Mouse (Mus musculus) left cerebral cortex, adult 2 months (tissue): Measurements from ENCODE around the gene Osbpl2. TPM values are rescaled to one million over a fixed set of nuclear protein-coding genes. Genes with fewer than 3 reads are reported as not detected.
A peak's percentile ranks its signal among the peaks of the same experiment; 100 is the strongest.
"Not testable (repeated sequence)": the region's sequence is repeated elsewhere in the genome, so short reads cannot be mapped to it uniquely, and the experiment has no call there.

Source experiments
- DNase-seq, 2 experiments: peaks; one replicate each; pipeline ENCODE4 v3.0.0; 2021 to 2022; ENCODE audit warnings: low spot score in 2 of 2, mixed read lengths in 1 of 2; ENCODE audit errors: extremely low spot score in 1 of 2
- H3K27ac ChIP-seq: fragments of 200-600 bp; 2 replicates; pipeline ENCODE4 v1.8.1; 2022
- H3K4me3 ChIP-seq: fragments of 200-600 bp; 2 replicates; pipeline ENCODE4 v1.8.1; 2022
- CTCF ChIP-seq: fragments of 200-600 bp; IDR thresholded peaks from 2 replicates; pipeline ENCODE4 v1.8.1; 2022; ENCODE audit warnings: antibody characterized with exemption, mild to moderate bottlenecking, moderate library complexity
- intact Hi-C: fragments of 180-260 bp; cut with DNase I; formaldehyde crosslinking; loops from one replicate; pipeline ENCODE4 v1.15.1; 2025
- total RNA-seq, 2 experiments: library from RNA; stranded (reverse); gene quantifications; 2 replicates each; pipeline ENCODE4 v1.2.3; 2021

Gene Osbpl2
- total RNA-seq, 2 experiments from 2014 or later: 46.2 to 50.6 TPM

DNA sequence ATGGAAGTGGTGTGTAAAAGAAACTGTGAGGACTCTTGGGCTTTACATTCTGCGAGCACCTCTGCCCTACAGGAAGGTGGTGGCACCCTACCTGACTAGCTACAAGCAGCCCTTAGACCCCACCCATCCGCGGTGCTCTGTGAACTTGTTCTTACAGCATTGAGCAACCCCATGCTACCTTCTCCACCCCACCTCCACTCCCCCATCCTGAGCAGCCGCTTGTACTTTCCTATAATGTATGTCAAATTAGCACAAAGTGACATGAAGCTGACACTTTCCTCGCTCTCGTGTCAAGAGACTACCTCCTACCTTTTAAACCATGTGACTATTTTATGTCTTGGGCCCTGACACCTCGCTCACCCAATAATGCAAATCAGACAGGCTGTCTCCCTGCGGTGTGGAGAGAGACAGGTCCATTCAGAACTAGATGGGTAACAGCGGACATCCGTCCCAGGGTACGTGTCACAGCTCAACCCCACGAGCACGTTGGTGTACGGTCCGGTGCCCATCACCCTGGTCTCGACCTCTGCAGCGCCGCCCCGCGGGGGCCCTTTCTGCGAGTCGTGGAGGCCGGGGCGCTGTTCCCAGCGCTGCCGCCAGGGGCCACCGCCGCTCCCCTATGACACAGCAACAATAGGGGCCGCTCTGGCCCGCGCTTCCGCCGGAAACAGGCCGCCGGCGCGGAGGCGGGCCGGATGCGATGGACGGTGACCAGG, 51.9 kb downstream of the Osbpl2 start, which contains the start of gene Adrm1:
Gene Adrm1 (plus strand): TSS at position 680 of the 716 bp plus-strand sequence.
- DNase-seq: peak; percentile 98 to 99
- H3K27ac ChIP-seq: peak within 1 kb of the TSS; percentile 93
- H3K4me3 ChIP-seq: peak within 1 kb of the TSS; percentile 80
- intact Hi-C loops: loop anchor here (1.0 to 5.0 kb wide), 3 partner anchors 69 to 101 kb away; partner anchors contain the start of genes Hrh3 and Mtg2
- TF ChIP-seq CTCF: peak; percentile 99

DNA sequence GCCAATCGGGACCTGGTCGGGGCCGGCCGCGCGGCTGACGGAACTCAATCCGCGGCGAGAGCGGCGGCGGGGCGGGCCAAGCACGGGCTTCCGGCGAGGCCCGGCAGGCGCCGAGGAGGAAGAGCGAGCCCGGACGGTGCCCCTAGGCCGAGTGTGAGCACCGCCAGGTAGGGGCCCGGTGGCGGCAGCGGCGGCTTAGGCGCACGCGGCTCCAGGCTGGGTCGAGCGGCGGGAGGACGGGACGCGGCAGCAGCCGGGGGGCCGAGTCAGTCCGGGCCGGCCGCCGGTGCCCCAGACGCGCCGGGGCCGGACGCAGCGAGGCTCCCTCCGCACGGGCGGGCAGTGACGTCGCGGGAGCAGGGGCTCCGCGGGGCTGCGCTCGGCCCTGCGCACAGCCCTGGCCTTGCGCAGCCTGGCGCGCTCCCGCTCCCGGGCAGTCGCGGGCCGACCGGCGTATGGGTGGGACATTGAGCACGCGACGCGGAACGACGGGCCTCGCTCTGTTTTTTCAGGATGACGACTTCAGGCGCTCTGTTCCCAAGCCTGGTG, 52.5 kb downstream of the Osbpl2 start:
- Histone ChIP-seq H3K4me3 (peak overlapping the region; percentile 80), H3K27ac (peak overlapping the region; percentile 93)
- intact Hi-C loops: loop anchor here (1.0 to 5.0 kb wide), 3 partner anchors 69 to 101 kb away; partner anchors contain the start of genes Hrh3 and Mtg2
- no peak for TF ChIP-seq CTCF
- no peak for DNase-seq

DNA sequence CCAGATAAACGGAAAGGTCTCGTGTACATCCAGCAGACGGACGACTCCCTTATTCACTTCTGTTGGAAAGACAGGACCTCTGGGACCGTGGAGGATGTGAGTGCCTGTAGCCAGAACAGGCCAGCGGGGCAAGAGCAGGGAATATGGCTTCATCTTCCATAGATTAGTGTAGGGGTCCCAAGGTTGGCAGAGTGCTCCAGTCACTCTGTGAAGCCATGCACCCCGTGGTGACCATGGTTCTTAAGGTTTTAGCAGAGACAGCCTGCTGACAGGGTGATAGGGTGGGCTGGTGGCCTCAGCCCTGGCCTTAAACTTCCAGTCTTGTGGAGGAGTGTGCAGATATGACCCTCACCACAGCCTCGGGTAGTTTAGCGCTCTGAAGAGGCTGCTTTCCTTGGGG, 53.0 kb downstream of the Osbpl2 start:
- no peak for TF ChIP-seq CTCF
- intact Hi-C loops: loop anchor here (5.0 kb wide), 1 partner anchor 70 kb away; the partner anchor contains the start of gene Hrh3
- H3K27ac ChIP-seq: peak overlapping the region; percentile 93; the same call in 1 of the 2 replicates
- peak overlapping the region; percentile 80 for H3K4me3 ChIP-seq
- no peak for DNase-seq

DNA sequence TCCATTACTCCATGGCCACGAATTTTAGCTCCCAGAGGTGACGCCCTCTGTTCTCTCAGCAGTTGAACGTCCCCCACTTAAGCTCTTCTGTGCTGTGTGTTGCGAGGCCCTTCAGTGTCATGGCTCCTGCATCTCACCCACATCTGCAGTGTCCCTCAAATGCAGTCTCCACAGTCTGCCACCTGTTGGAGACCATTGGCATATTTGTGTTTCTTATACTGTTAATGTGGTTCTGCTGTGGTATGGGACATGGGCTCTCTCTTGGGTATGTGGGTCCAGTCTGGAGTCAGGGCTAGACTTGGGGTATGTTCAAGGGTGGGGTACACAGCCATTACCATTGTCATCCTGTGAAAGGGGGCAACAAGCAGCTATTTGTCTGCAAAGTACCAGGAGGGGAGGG, 54.1 kb downstream of the Osbpl2 start:
- Histone ChIP-seq H3K27ac (no peak overlapping the region), H3K4me3 (peak overlapping the region; percentile 80)
- peak; percentile 22; the same call in 1 of the 2 replicates for TF ChIP-seq CTCF
- intact Hi-C loops: loop anchor here (5.0 kb wide), 1 partner anchor 71 kb away; the partner anchor contains the start of gene Hrh3
- DNase-seq: no peak

- H3K27ac ChIP-seq, DNase-seq: not testable (repeated sequence)
- intact Hi-C loops: loop anchor here (5.0 kb wide), 1 partner anchor 71 kb away; the partner anchor contains the start of gene Hrh3
- H3K4me3 ChIP-seq: 0 out of 2 replicates have a peak overlapping the region, but pooled peaks have one; percentile 16
Measured at GRCm38 (mm10) chr2:180173711-180174110, 54.6 kb downstream of the Osbpl2 start.

- TF ChIP-seq CTCF: no peak
- H3K4me3 ChIP-seq: no peak overlapping the region
- no peak overlapping the region for H3K27ac ChIP-seq
- no peak for DNase-seq
- intact Hi-C loops: loop anchor here (5.0 kb wide), 1 partner anchor 72 kb away; the partner anchor contains the start of gene Hrh3
Measured at GRCm38 (mm10) chr2:180174121-180174520, 55.0 kb downstream of the Osbpl2 start.

- intact Hi-C loops: no loop called here
- Histone ChIP-seq H3K4me3 (no peak overlapping the region), H3K27ac (no peak overlapping the region)
- DNase-seq: no peak
- no peak for TF ChIP-seq CTCF
Measured at GRCm38 (mm10) chr2:180175725-180176124, 56.6 kb downstream of the Osbpl2 start.

GRCm38 (mm10) chr2:180181542-180181941, 62.4 kb downstream of the Osbpl2 start:
- H3K4me3 ChIP-seq: no peak overlapping the region
- intact Hi-C loops: no loop called here
- no peak for TF ChIP-seq CTCF
- no peak overlapping the region; the same call in 1 of the 2 replicates for H3K27ac ChIP-seq
- no peak for DNase-seq

DNA sequence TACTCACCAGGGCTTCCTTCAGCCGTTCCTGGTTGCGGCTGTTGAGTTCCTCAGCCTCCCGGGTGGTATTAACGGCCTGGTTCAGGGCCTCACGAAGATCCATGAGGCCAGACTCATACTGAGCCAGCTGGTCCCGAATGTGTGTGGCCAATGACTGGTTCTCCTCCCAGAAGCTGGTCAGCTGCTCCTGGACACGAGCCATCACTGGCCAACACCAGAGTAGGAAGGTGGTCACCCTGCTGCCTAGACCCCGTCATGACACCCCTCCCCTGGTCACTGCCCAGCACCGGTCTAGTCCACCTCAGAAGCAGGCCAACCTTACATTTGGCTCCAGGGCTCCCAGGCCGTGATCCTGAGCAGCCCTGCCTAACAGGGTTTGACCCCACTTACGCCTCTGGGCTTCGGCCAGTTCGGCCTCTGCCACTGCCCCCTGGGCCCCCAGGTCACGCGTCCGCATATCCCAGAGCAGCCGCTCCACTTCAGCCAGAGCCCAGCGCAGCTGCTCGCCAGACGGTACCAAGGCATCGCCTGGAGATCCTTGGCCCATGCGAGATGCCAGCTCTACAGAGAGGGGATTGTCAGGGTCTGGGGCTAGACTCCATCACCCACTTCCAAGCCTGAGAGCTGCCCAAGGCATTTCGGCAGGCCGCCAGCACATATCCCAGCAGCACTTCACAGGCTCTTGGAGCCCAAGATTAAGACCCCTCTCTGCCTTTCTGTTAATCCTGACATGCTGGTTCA, 65.1 kb downstream of the Osbpl2 start:
- no peak for TF ChIP-seq CTCF
- no peak for DNase-seq
- Histone ChIP-seq H3K27ac (no peak overlapping the region), H3K4me3 (no peak overlapping the region)
- intact Hi-C loops: no loop called here

GRCm38 (mm10) chr2:180184752-180185109, 65.6 kb downstream of the Osbpl2 start:
- TF ChIP-seq CTCF: peak; percentile 15
- intact Hi-C loops: no loop called here
- H3K27ac ChIP-seq: no peak overlapping the region

DNA sequence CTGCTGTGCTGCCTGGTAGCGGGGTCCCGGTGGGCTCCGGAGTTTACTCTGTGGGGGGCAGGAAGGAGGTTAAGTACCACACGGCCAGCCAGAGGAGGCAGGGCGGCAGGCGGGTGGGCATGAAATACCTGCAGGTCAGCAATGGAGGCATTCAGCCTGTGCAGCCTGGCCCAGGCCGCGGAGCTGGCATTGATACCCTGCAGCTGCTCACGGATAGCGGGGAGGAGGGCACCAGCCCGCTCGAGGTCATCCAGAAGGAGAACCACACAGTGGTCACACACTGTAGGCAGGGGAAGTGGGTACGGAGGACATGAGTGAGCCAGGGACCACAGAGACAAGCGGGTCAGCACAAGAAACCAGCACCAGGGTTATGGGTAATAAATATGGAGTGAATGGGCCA, 66.6 kb downstream of the Osbpl2 start:
- intact Hi-C loops: no loop called here
- Histone ChIP-seq H3K4me3 (no peak overlapping the region), H3K27ac (no peak overlapping the region)
- no peak for DNase-seq
- no peak for TF ChIP-seq CTCF

More at GRCm38 (mm10) chr2:180184752-180185109, 65.6 kb downstream of the Osbpl2 start:
- no peak for DNase-seq
- H3K4me3 ChIP-seq: no peak overlapping the region

DNA sequence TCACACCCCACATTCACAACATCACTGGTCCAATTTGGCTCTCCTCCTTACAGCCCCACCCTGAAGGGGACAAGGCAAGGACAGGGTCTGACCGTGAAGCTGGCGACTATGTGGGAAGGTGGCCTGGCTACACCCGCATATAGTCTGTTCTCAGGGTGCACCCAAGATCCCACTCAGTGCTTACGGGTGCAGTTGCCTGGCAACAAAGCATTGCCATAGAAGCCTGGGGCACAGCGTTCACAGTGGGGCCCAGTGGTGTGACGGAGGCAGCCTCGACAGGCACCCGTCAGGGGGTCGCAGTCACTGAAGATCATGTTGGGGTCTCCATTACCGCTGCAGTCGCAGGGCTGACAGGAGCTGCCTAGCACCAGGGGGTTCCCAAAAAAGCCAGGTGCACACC, 68.3 kb downstream of the Osbpl2 start:
- Histone ChIP-seq H3K27ac (no peak overlapping the region), H3K4me3 (no peak overlapping the region)
- DNase-seq: no peak
- TF ChIP-seq CTCF: no peak
- intact Hi-C loops: no loop called here
